Comparison of ENCODE assay signal across 14 mouse cellular contexts in genomic region chr10:84229224-84229921, GRCm38 (mm10).
DNase-seq lines count a peak whose midpoint lies in the region; ATAC-seq and TF ChIP-seq lines count a peak whose summit lies in the region.
"Had no signal": no experiment of that assay in that cellular context is flagged by ENCODE, and none has a peak within 500 bp of the region (broad histone marks: within the 10 kb centered on the region; RNA-seq: fewer than 3 reads in every experiment).

No protein-coding gene starts in this region.

- no peaks in the 10 kb centered on the region for H3K9me3 ChIP-seq in forebrain, embryonic 14.5 days (replicated peaks; ENCODE audit: control insufficient read depth, low read length)
- H3K9me3 ChIP-seq in forebrain, embryonic 12.5 days, result no peaks in the 10 kb centered on the region
- H3K9me3 ChIP-seq in hindbrain, postnatal 0 days (ENCODE audit: low read length), result no peaks in the 10 kb centered on the region
- no peaks in the 10 kb centered on the region for H3K9me3 ChIP-seq in hindbrain, embryonic 12.5 days (replicated peaks)
- no peaks in the 10 kb centered on the region for H3K9me3 ChIP-seq in heart, embryonic 14.5 days (ENCODE audit: control insufficient read depth, low read length)
- H3K9me3 ChIP-seq in kidney, embryonic 16.5 days (ENCODE audit: low read length), result no peaks in the 10 kb centered on the region
- H3K9me3 ChIP-seq: embryonic facial prominence, embryonic 13.5 days; intestine, embryonic 15.5 days; limb, embryonic 15.5 days had no signal

- no peak overlapping the region for H3K4me2 ChIP-seq in forebrain, embryonic 14.5 days (ENCODE audit: low read length)
- H3K4me2 ChIP-seq in forebrain, embryonic 12.5 days, result no peak overlapping the region
- no peak overlapping the region for H3K4me2 ChIP-seq in hindbrain, postnatal 0 days (ENCODE audit: low read depth, low read length)
- no peak overlapping the region for H3K4me2 ChIP-seq in hindbrain, embryonic 12.5 days (replicated peaks)
- H3K4me2 ChIP-seq in heart, embryonic 14.5 days (ENCODE audit: low read length), result peak overlapping the region; percentile 53; the same call in 1 of the 2 replicates
- H3K4me2 ChIP-seq in kidney, embryonic 16.5 days (replicated peaks; ENCODE audit: low read depth, low read length), result no peak overlapping the region
- H3K4me2 ChIP-seq: embryonic facial prominence, embryonic 13.5 days; intestine, embryonic 15.5 days; limb, embryonic 15.5 days had no signal

- no peak overlapping the region for H3K27ac ChIP-seq in forebrain, embryonic 14.5 days (ENCODE audit: low read depth, low read length)
- H3K27ac ChIP-seq in forebrain, embryonic 12.5 days, result no peak overlapping the region
- H3K27ac ChIP-seq in hindbrain, postnatal 0 days, result no peak overlapping the region
- H3K27ac ChIP-seq in hindbrain, embryonic 12.5 days, result no peak overlapping the region
- peak overlapping the region; percentile 89 to 92 for H3K27ac ChIP-seq in heart, embryonic 14.5 days (replicated peaks in 1 of 2; ENCODE audit: control insufficient read depth in 1 of 2, insufficient read depth in 1 of 2, low read depth in 2 of 2, low read length in 2 of 2)
- H3K27ac ChIP-seq in kidney, embryonic 16.5 days (ENCODE audit: low read length), result no peak overlapping the region
- H3K27ac ChIP-seq: embryonic facial prominence, embryonic 13.5 days; intestine, embryonic 15.5 days; limb, embryonic 15.5 days had no signal

- no peak for TF ChIP-seq CTCF in hindbrain, postnatal 0 days (IDR thresholded peaks at IDR 0.05; ENCODE audit: low read depth)

- 72% methylated on average over 7 of the region's 7 CpGs for WGBS in forebrain, embryonic 14.5 days
- WGBS in forebrain, embryonic 12.5 days, result 74% methylated on average over 7 of the region's 7 CpGs
- 61% methylated on average over 7 of the region's 7 CpGs for WGBS in hindbrain, postnatal 0 days
- WGBS in hindbrain, embryonic 12.5 days, result 84% methylated on average over 7 of the region's 7 CpGs
- WGBS in heart, embryonic 14.5 days, result 54% methylated on average over 7 of the region's 7 CpGs
- WGBS in kidney, embryonic 16.5 days, result 82% methylated on average over 7 of the region's 7 CpGs

- no peak overlapping the region for H3K9ac ChIP-seq in forebrain, embryonic 14.5 days (ENCODE audit: low read length)
- no peak overlapping the region for H3K9ac ChIP-seq in forebrain, embryonic 12.5 days
- no peak overlapping the region for H3K9ac ChIP-seq in hindbrain, postnatal 0 days (replicated peaks; ENCODE audit: low read length)
- no peak overlapping the region for H3K9ac ChIP-seq in hindbrain, embryonic 12.5 days
- H3K9ac ChIP-seq in heart, embryonic 14.5 days (ENCODE audit: low read length), result peak overlapping the region; percentile 49; the same call in 1 of the 2 replicates
- no peak overlapping the region for H3K9ac ChIP-seq in kidney, embryonic 16.5 days (replicated peaks; ENCODE audit: low read length)
- H3K9ac ChIP-seq: embryonic facial prominence, embryonic 13.5 days; intestine, embryonic 15.5 days; limb, embryonic 15.5 days had no signal

- ATAC-seq in forebrain, embryonic 14.5 days, result no peak
- no peak for ATAC-seq in forebrain, embryonic 12.5 days (ENCODE audit: low FRiP score)
- ATAC-seq in hindbrain, postnatal 0 days, result no peak
- ATAC-seq in hindbrain, embryonic 12.5 days (ENCODE audit: low FRiP score), result no peak
- no peak for ATAC-seq in heart, embryonic 14.5 days (ENCODE audit: insufficient number of reproducible peaks, insufficient read depth, low FRiP score, low read depth)
- ATAC-seq in activated CD4-positive, CD25-positive, alpha-beta regulatory T cell, adult 4 months, result no peak
- ATAC-seq in kidney, embryonic 16.5 days (ENCODE audit: low FRiP score, low TSS enrichment), result no peak
- ATAC-seq: intestine, embryonic 15.5 days had no signal

- no peaks in the 10 kb centered on the region for H3K4me1 ChIP-seq in forebrain, embryonic 14.5 days (ENCODE audit: control insufficient read depth, insufficient read depth, low read length)
- no peaks in the 10 kb centered on the region for H3K4me1 ChIP-seq in forebrain, embryonic 12.5 days
- H3K4me1 ChIP-seq in hindbrain, postnatal 0 days (ENCODE audit: insufficient read depth, low read length), result no peaks in the 10 kb centered on the region
- no peaks in the 10 kb centered on the region for H3K4me1 ChIP-seq in hindbrain, embryonic 12.5 days
- H3K4me1 ChIP-seq in heart, embryonic 14.5 days (ENCODE audit: control insufficient read depth in 2 of 2, insufficient read depth in 2 of 2, low read length in 2 of 2), result peaks cover 11 to 14% of the 10 kb centered on the region in 2 experiments
- H3K4me1 ChIP-seq in kidney, embryonic 16.5 days (ENCODE audit: insufficient read depth, low read length), result no peaks in the 10 kb centered on the region
- H3K4me1 ChIP-seq: embryonic facial prominence, embryonic 13.5 days; intestine, embryonic 15.5 days; limb, embryonic 15.5 days had no signal

- H3K4me3 ChIP-seq in forebrain, embryonic 14.5 days (ENCODE audit: low read depth, low read length), result no peak overlapping the region
- H3K4me3 ChIP-seq in forebrain, embryonic 12.5 days (replicated peaks), result no peak overlapping the region
- H3K4me3 ChIP-seq in hindbrain, postnatal 0 days (ENCODE audit: low read length), result no peak overlapping the region
- no peak overlapping the region for H3K4me3 ChIP-seq in hindbrain, embryonic 12.5 days
- H3K4me3 ChIP-seq in heart, embryonic 14.5 days (ENCODE audit: control insufficient read depth in 1 of 2, insufficient read depth in 1 of 2, low read depth in 1 of 2, low read length in 2 of 2), result no peak overlapping the region
- no peak overlapping the region for H3K4me3 ChIP-seq in kidney, embryonic 16.5 days (ENCODE audit: low read length)
- H3K4me3 ChIP-seq: embryonic facial prominence, embryonic 13.5 days; intestine, embryonic 15.5 days; limb, embryonic 15.5 days; myocyte had no signal

- H3K27me3 ChIP-seq in forebrain, embryonic 14.5 days (replicated peaks; ENCODE audit: control insufficient read depth, insufficient read depth, low read length), result no peaks in the 10 kb centered on the region
- no peaks in the 10 kb centered on the region for H3K27me3 ChIP-seq in forebrain, embryonic 12.5 days
- no peaks in the 10 kb centered on the region for H3K27me3 ChIP-seq in hindbrain, postnatal 0 days (ENCODE audit: insufficient read depth, low read length)
- no peaks in the 10 kb centered on the region for H3K27me3 ChIP-seq in hindbrain, embryonic 12.5 days
- no peaks in the 10 kb centered on the region for H3K27me3 ChIP-seq in heart, embryonic 14.5 days (ENCODE audit: control insufficient read depth, insufficient read depth, low read length)
- no peaks in the 10 kb centered on the region for H3K27me3 ChIP-seq in kidney, embryonic 16.5 days (ENCODE audit: insufficient read depth, low read length)
- H3K27me3 ChIP-seq: embryonic facial prominence, embryonic 13.5 days; intestine, embryonic 15.5 days; limb, embryonic 15.5 days had no signal

- no peaks in the 10 kb centered on the region for H3K36me3 ChIP-seq in forebrain, embryonic 14.5 days (ENCODE audit: control insufficient read depth, insufficient read depth, low read length)
- no peaks in the 10 kb centered on the region for H3K36me3 ChIP-seq in forebrain, embryonic 12.5 days (replicated peaks)
- no peaks in the 10 kb centered on the region for H3K36me3 ChIP-seq in hindbrain, postnatal 0 days (ENCODE audit: insufficient read depth, low read length)
- H3K36me3 ChIP-seq in hindbrain, embryonic 12.5 days, result no peaks in the 10 kb centered on the region
- H3K36me3 ChIP-seq in heart, embryonic 14.5 days (ENCODE audit: control insufficient read depth, insufficient read depth, low read length), result no peaks in the 10 kb centered on the region
- H3K36me3 ChIP-seq in kidney, embryonic 16.5 days (ENCODE audit: insufficient read depth, low read length), result no peaks in the 10 kb centered on the region
- H3K36me3 ChIP-seq: embryonic facial prominence, embryonic 13.5 days; intestine, embryonic 15.5 days; limb, embryonic 15.5 days had no signal

- peak; percentile 13 for DNase-seq in forebrain, embryonic 14.5 days (ENCODE audit: low spot score)
- DNase-seq in hindbrain, postnatal 0 days (ENCODE audit: low spot score), result peak; percentile 13
- DNase-seq in layer of hippocampus, postnatal 25 days (ENCODE audit: extremely low spot score in 1 of 2, low spot score in 1 of 2), result peak; percentile 8 to 17
- DNase-seq: kidney, postnatal 36 days; lung, adult 2 months had no signal

Comparison
In these comparisons a context has a peak if more than half of its experiments do, and no peak if none do; other contexts are left out.
1. H3K27ac ChIP-seq: peak in heart, embryonic 14.5 days (2 of 2); none in forebrain, embryonic 14.5 days (single experiment), forebrain, embryonic 12.5 days (single experiment), hindbrain, postnatal 0 days (single experiment), hindbrain, embryonic 12.5 days (single experiment) and kidney, embryonic 16.5 days (single experiment).
2. Peak in every context shown above with its lines, with median percentiles within 50 percentile points of each other: DNase-seq.